Mouse (Mus musculus): ENCODE data around the gene Tmem129. TPM values are rescaled to one million over a fixed set of nuclear protein-coding genes. Genes with fewer than 3 reads are reported as not detected.

Tmem129 gene
- polyA plus RNA-seq, 1 experiment from 2014 or later: 26.4 TPM

DNA sequence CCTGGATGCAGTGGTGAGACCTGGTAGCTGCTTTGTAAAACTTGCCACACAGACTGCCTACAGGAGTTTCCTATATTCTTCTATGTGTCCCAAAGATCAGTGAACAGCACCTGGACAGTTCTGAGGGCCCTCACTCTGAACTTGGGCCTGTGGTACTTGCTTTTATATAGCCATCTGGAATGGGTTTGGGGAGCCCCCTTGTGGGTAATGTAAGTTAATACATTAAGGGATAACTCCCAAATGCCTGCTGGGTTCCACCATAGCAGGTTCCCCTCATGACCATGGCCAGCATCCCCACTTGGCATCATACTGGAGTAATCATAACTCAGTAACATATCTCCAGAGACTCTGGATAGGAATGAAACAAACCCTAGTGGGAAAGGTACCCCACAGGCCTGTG, 10.0 kb upstream of the Tmem129 start:
- H3K9me3 ChIP-seq (replicated peaks; ENCODE audit: low read length): no peaks in the 10 kb centered on the region
- H3K4me2 ChIP-seq (ENCODE audit: low read length): no peak overlapping the region
- no peaks in the 10 kb centered on the region for H3K27me3 ChIP-seq (ENCODE audit: insufficient read depth, low read length)
- peak; percentile 58 for TF ChIP-seq CTCF (IDR thresholded peaks at IDR 0.05; ENCODE audit: low read depth)
- H3K9ac ChIP-seq (ENCODE audit: low read depth, low read length): no peak overlapping the region
- H3K27ac ChIP-seq: no peak overlapping the region
- ATAC-seq (replicated peaks; ENCODE audit: low FRiP score, low read depth): no peak
- no peaks in the 10 kb centered on the region for H3K4me1 ChIP-seq (replicated peaks; ENCODE audit: insufficient read depth, low read length)
- peaks cover 59% of the 10 kb centered on the region for H3K36me3 ChIP-seq (ENCODE audit: insufficient read depth, low read length)
- no peak overlapping the region for H3K4me3 ChIP-seq (replicated peaks; ENCODE audit: low read depth, low read length)
- peak; percentile 62 for DNase-seq (ENCODE audit: low spot score)

DNA sequence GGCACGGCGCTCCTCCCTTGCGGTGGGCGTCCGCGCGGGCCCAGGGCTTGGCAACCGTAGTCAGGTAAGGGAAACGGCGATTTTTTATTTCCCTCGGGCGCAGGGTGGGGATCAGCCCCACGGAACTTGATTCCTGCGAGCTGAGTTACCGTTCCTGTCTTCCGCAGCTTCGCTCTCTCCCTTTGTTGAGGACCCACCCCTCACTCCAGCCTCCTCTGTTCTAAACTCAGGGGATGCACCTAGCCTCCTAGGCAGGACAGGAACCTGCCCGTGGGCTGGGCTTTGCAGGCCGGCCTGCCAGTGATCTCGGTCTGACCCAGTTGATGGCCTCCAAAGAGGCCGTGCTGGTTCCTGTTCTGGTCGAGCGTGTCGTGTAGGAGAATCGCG, 441 bp upstream of the Tmem129 start:
- Histone ChIP-seq H3K9me3 (replicated peaks; ENCODE audit: low read length) (no peaks in the 10 kb centered on the region), H3K4me1 (replicated peaks; ENCODE audit: insufficient read depth, low read length) (peaks cover 15% of the 10 kb centered on the region; the same call in 1 of the 2 replicates), H3K36me3 (ENCODE audit: insufficient read depth, low read length) (0 out of 2 replicates have a peak, but pooled peaks cover 13% of the 10 kb centered on the region), H3K27me3 (ENCODE audit: insufficient read depth, low read length) (no peaks in the 10 kb centered on the region), H3K9ac (ENCODE audit: low read depth, low read length) (peak overlapping the region; percentile 66), H3K27ac (peak overlapping the region; percentile 97), H3K4me3 (replicated peaks; ENCODE audit: low read depth, low read length) (peak overlapping the region; percentile 73), H3K4me2 (ENCODE audit: low read length) (peak overlapping the region; percentile 66)
- DNase-seq (ENCODE audit: low spot score): peak; percentile 15
- WGBS: 0% methylated on average over 26 of the region's 26 CpGs
- no peak for ATAC-seq (replicated peaks; ENCODE audit: low FRiP score, low read depth)
- TF ChIP-seq CTCF (IDR thresholded peaks at IDR 0.05; ENCODE audit: low read depth): no peak

GRCm38 (mm10) chr5:33657251-33657786, 897 bp downstream of the Tmem129 start:
- peak overlapping the region; percentile 73 for H3K4me3 ChIP-seq (replicated peaks; ENCODE audit: low read depth, low read length)
- 0 out of 2 replicates have a peak, but pooled peaks cover 12% of the 10 kb centered on the region for H3K36me3 ChIP-seq (ENCODE audit: insufficient read depth, low read length)
- no peaks in the 10 kb centered on the region for H3K9me3 ChIP-seq (replicated peaks; ENCODE audit: low read length)
- TF ChIP-seq CTCF (IDR thresholded peaks at IDR 0.05; ENCODE audit: low read depth): no peak
- DNase-seq (ENCODE audit: low spot score) (no peak), ATAC-seq (replicated peaks; ENCODE audit: low FRiP score, low read depth) (peak; percentile 21)
- under 1% methylated on average over 32 of the region's 32 CpGs for WGBS
- H3K4me1 ChIP-seq (replicated peaks; ENCODE audit: insufficient read depth, low read length): peaks cover 15% of the 10 kb centered on the region; the same call in 1 of the 2 replicates
- H3K27ac ChIP-seq: peak overlapping the region; percentile 97
- H3K27me3 ChIP-seq (ENCODE audit: insufficient read depth, low read length): no peaks in the 10 kb centered on the region
- H3K4me2 ChIP-seq (ENCODE audit: low read length): peak overlapping the region; percentile 66
- H3K9ac ChIP-seq (ENCODE audit: low read depth, low read length): peak overlapping the region; percentile 64

GRCm38 (mm10) chr5:33656739-33657138, 1.5 kb downstream of the Tmem129 start:
- no peak for TF ChIP-seq CTCF (IDR thresholded peaks at IDR 0.05; ENCODE audit: low read depth)
- no peak for ATAC-seq (replicated peaks; ENCODE audit: low FRiP score, low read depth)
- Histone ChIP-seq H3K4me2 (ENCODE audit: low read length) (peak overlapping the region; percentile 66), H3K4me3 (replicated peaks; ENCODE audit: low read depth, low read length) (peak overlapping the region; percentile 73), H3K36me3 (ENCODE audit: insufficient read depth, low read length) (0 out of 2 replicates have a peak, but pooled peaks cover 12% of the 10 kb centered on the region), H3K27ac (peak overlapping the region; percentile 97), H3K9ac (ENCODE audit: low read depth, low read length) (peak overlapping the region; percentile 64; the same call in 1 of the 2 replicates), H3K9me3 (replicated peaks; ENCODE audit: low read length) (no peaks in the 10 kb centered on the region), H3K4me1 (replicated peaks; ENCODE audit: insufficient read depth, low read length) (peaks cover 15% of the 10 kb centered on the region; the same call in 1 of the 2 replicates), H3K27me3 (ENCODE audit: insufficient read depth, low read length) (no peaks in the 10 kb centered on the region)
- WGBS: 12% methylated on average over 1 of the region's 1 CpGs
- DNase-seq (ENCODE audit: low spot score): no peak

DNA sequence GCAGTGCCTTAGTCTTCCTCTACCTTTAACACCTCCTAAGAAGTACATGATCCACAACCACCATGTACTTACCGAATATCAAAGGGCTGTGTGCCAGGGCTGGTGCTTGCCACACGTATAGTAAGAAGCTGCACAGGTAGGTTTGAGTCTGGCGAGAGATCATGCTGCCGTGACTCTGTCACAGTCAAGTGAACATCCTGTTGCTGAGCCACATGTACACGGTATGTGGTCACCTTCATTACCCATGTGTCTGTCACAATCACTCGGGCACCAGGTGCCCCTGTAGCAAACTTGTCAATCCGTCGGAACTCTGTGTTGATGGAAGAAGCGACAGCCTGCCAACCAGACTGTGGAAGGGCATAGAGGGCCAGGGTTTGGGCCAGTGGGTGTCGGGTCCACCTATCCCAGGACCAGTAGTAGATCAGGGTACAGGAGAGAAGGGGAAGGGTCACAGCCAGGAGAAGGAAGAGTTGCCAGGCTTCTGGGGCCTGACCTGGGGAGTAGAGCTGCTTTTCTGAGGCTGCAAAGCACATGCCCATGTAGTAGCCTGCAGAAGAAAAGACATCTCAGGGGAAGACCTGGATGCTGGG, 2.9 kb downstream of the Tmem129 start:
- DNase-seq (ENCODE audit: low spot score) (no peak), ATAC-seq (replicated peaks; ENCODE audit: low FRiP score, low read depth) (no peak)
- Histone ChIP-seq H3K9me3 (replicated peaks; ENCODE audit: low read length) (no peaks in the 10 kb centered on the region), H3K4me3 (replicated peaks; ENCODE audit: low read depth, low read length) (no peak overlapping the region), H3K36me3 (ENCODE audit: insufficient read depth, low read length) (no peaks in the 10 kb centered on the region), H3K4me1 (replicated peaks; ENCODE audit: insufficient read depth, low read length) (peaks cover 24% of the 10 kb centered on the region), H3K27me3 (ENCODE audit: insufficient read depth, low read length) (no peaks in the 10 kb centered on the region), H3K27ac (no peak overlapping the region), H3K4me2 (ENCODE audit: low read length) (no peak overlapping the region), H3K9ac (ENCODE audit: low read depth, low read length) (no peak overlapping the region)
- 75% methylated on average over 10 of the region's 10 CpGs for WGBS
- TF ChIP-seq CTCF (IDR thresholded peaks at IDR 0.05; ENCODE audit: low read depth): no peak

- no peak overlapping the region for H3K4me2 ChIP-seq (ENCODE audit: low read length)
- 0 out of 2 replicates have a peak, but pooled peaks cover 2% of the 10 kb centered on the region for H3K36me3 ChIP-seq (ENCODE audit: insufficient read depth, low read length)
- no peak overlapping the region for H3K9ac ChIP-seq (ENCODE audit: low read depth, low read length)
- no peaks in the 10 kb centered on the region for H3K9me3 ChIP-seq (replicated peaks; ENCODE audit: low read length)
- no peak for ATAC-seq (replicated peaks; ENCODE audit: low FRiP score, low read depth)
- DNase-seq (ENCODE audit: low spot score): no peak
- no peak overlapping the region for H3K4me3 ChIP-seq (replicated peaks; ENCODE audit: low read depth, low read length)
- peaks cover 26% of the 10 kb centered on the region for H3K4me1 ChIP-seq (replicated peaks; ENCODE audit: insufficient read depth, low read length)
- TF ChIP-seq CTCF (IDR thresholded peaks at IDR 0.05; ENCODE audit: low read depth): no peak
- no peak overlapping the region for H3K27ac ChIP-seq
- 95% methylated on average over 13 of the region's 13 CpGs for WGBS
- no peaks in the 10 kb centered on the region for H3K27me3 ChIP-seq (ENCODE audit: insufficient read depth, low read length)
These were observed 3.8 kb downstream of the Tmem129 start for GRCm38 (mm10) chr5:33654424-33654823.
